Mouse (Mus musculus): ENCODE measurements around the gene Arhgap28.

DNA sequence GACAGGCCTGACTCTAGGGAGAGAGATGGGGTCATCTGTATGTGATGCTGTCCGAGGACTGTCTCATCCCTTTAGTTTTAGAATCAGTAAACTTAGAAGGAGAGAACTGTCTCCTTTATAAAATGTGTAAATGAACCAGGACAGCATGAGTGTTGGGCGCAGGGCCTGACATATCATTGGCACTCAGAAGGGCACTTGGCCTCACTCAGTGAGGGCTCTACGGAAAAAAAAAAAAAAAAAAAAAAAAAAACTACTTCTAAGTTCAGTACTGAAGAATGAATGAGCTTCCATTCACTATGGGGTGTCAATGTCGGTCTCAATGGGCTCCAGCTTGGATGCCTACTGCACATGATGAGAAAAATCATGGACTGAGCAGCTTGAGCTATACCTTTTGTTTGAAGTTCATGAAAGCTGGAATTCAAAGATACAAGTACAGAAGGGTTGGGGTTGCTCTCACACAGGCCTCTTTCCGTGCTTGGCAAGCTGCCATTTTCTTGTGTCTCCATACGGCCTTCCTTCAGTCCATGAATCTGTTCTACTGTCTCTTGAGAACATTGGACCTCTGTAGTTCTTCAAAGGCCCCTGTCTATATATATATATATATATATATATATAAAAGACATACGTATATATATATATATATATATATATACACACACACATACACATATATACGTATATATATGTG, 36.9 kb downstream of the Arhgap28 start:
- TF ChIP-seq CTCF (IDR thresholded peaks at IDR 0.05; ENCODE audit: low read depth, low read length) (no peak), GATA1 (IDR thresholded peaks at IDR 0.05; ENCODE audit: borderline replicate concordance, low read length) (no peak), TAL1 (conservative IDR thresholded peaks at IDR 0.05; ENCODE audit: low read depth, low read length) (no peak), GATA2 (IDR thresholded peaks at IDR 0.05; ENCODE audit: borderline replicate concordance, low read depth, low read length) (no peak), POLR2AphosphoS5 (IDR thresholded peaks at IDR 0.05; ENCODE audit: insufficient replicate concordance, low read depth, low read length) (no peak)

All from G1E (cell line).